Mouse (Mus musculus): ENCODE measurements around the gene Zfhx3. TPM values are rescaled to one million over a fixed set of nuclear protein-coding genes. Genes with fewer than 3 reads are reported as not detected.

The Zfhx3 gene
- polyA plus RNA-seq, 1 experiment = 14.0 TPM

GRCm38 (mm10) chr8:108563420-108563819 lies 621.0 kb downstream of the Zfhx3 start:
- Histone ChIP-seq H3K4me3 (ENCODE audit: low read depth, low read length) (no peak overlapping the region), H3K27me3 (ENCODE audit: control insufficient read depth, insufficient read depth, low read length, poor library complexity, severe bottlenecking) (no peaks in the 10 kb centered on the region; the same call in 1 of the 2 replicates), H3K4me1 (ENCODE audit: control insufficient read depth, insufficient read depth, low read length) (no peaks in the 10 kb centered on the region), H3K9me3 (replicated peaks; ENCODE audit: control insufficient read depth, insufficient read depth, low read length, poor library complexity, severe bottlenecking) (peaks cover 2% of the 10 kb centered on the region; the same call in 1 of the 2 replicates), H3K9ac (ENCODE audit: low read depth, poor library complexity, severe bottlenecking) (no peak overlapping the region), H3K27ac (ENCODE audit: insufficient read depth, low read length) (no peak overlapping the region), H3K36me3 (ENCODE audit: control insufficient read depth, insufficient read depth, low read length, poor library complexity, severe bottlenecking) (no peaks in the 10 kb centered on the region)
- TF ChIP-seq POLR2A (IDR thresholded peaks at IDR 0.05; ENCODE audit: insufficient read depth, low read length) (no peak), EP300 (IDR thresholded peaks at IDR 0.05; ENCODE audit: insufficient read depth, low read depth, low read length) (no peak), CTCF (IDR thresholded peaks at IDR 0.05; ENCODE audit: low read depth, low read length) (no peak)

GRCm38 (mm10) chr8:108563934-108564564 lies 621.6 kb downstream of the Zfhx3 start:
- no peak overlapping the region for H3K4me3 ChIP-seq (ENCODE audit: low read depth, low read length)
- TF ChIP-seq CTCF (IDR thresholded peaks at IDR 0.05; ENCODE audit: low read depth, low read length) (no peak), POLR2A (IDR thresholded peaks at IDR 0.05; ENCODE audit: insufficient read depth, low read length) (no peak), EP300 (IDR thresholded peaks at IDR 0.05; ENCODE audit: insufficient read depth, low read depth, low read length) (no peak)

GRCm38 (mm10) chr8:108566035-108566434 lies 623.6 kb downstream of the Zfhx3 start:
- H3K9me3 ChIP-seq (replicated peaks; ENCODE audit: control insufficient read depth, insufficient read depth, low read length, poor library complexity, severe bottlenecking) = peaks cover 2% of the 10 kb centered on the region; the same call in 1 of the 2 replicates
- H3K4me3 ChIP-seq (ENCODE audit: low read depth, low read length) = no peak overlapping the region
- no peaks in the 10 kb centered on the region for H3K4me1 ChIP-seq (ENCODE audit: control insufficient read depth, insufficient read depth, low read length)
- TF ChIP-seq POLR2A (IDR thresholded peaks at IDR 0.05; ENCODE audit: insufficient read depth, low read length) = no peak
- TF ChIP-seq EP300 (IDR thresholded peaks at IDR 0.05; ENCODE audit: insufficient read depth, low read depth, low read length) = no peak
- TF ChIP-seq CTCF (IDR thresholded peaks at IDR 0.05; ENCODE audit: low read depth, low read length) = no peak
- H3K27ac ChIP-seq (ENCODE audit: insufficient read depth, low read length) = no peak overlapping the region
- no peaks in the 10 kb centered on the region for H3K36me3 ChIP-seq (ENCODE audit: control insufficient read depth, insufficient read depth, low read length, poor library complexity, severe bottlenecking)
- no peak overlapping the region for H3K9ac ChIP-seq (ENCODE audit: low read depth, poor library complexity, severe bottlenecking)
- no peaks in the 10 kb centered on the region; the same call in 1 of the 2 replicates for H3K27me3 ChIP-seq (ENCODE audit: control insufficient read depth, insufficient read depth, low read length, poor library complexity, severe bottlenecking)

More at GRCm38 (mm10) chr8:108563934-108564564, 621.6 kb downstream of the Zfhx3 start:
- H3K36me3 ChIP-seq (ENCODE audit: control insufficient read depth, insufficient read depth, low read length, poor library complexity, severe bottlenecking) = no peaks in the 10 kb centered on the region
- no peaks in the 10 kb centered on the region for H3K4me1 ChIP-seq (ENCODE audit: control insufficient read depth, insufficient read depth, low read length)
- H3K9me3 ChIP-seq (replicated peaks; ENCODE audit: control insufficient read depth, insufficient read depth, low read length, poor library complexity, severe bottlenecking) = peaks cover 2% of the 10 kb centered on the region; the same call in 1 of the 2 replicates
- no peaks in the 10 kb centered on the region; the same call in 1 of the 2 replicates for H3K27me3 ChIP-seq (ENCODE audit: control insufficient read depth, insufficient read depth, low read length, poor library complexity, severe bottlenecking)
- no peak overlapping the region for H3K9ac ChIP-seq (ENCODE audit: low read depth, poor library complexity, severe bottlenecking)
- H3K27ac ChIP-seq (ENCODE audit: insufficient read depth, low read length) = no peak overlapping the region

GRCm38 (mm10) chr8:108573295-108574017 lies 631.0 kb downstream of the Zfhx3 start:
- Histone ChIP-seq H3K4me1 (ENCODE audit: control insufficient read depth, insufficient read depth, low read length) (no peaks in the 10 kb centered on the region), H3K27me3 (ENCODE audit: control insufficient read depth, insufficient read depth, low read length, poor library complexity, severe bottlenecking) (peaks cover 2% of the 10 kb centered on the region; the same call in 1 of the 2 replicates), H3K36me3 (ENCODE audit: control insufficient read depth, insufficient read depth, low read length, poor library complexity, severe bottlenecking) (no peaks in the 10 kb centered on the region), H3K4me3 (ENCODE audit: low read depth, low read length) (no peak overlapping the region), H3K9me3 (replicated peaks; ENCODE audit: control insufficient read depth, insufficient read depth, low read length, poor library complexity, severe bottlenecking) (no peaks in the 10 kb centered on the region), H3K9ac (ENCODE audit: low read depth, poor library complexity, severe bottlenecking) (no peak overlapping the region), H3K27ac (ENCODE audit: insufficient read depth, low read length) (no peak overlapping the region)
- TF ChIP-seq EP300 (IDR thresholded peaks at IDR 0.05; ENCODE audit: insufficient read depth, low read depth, low read length) (no peak), CTCF (IDR thresholded peaks at IDR 0.05; ENCODE audit: low read depth, low read length) (no peak), POLR2A (IDR thresholded peaks at IDR 0.05; ENCODE audit: insufficient read depth, low read length) (no peak)

- Histone ChIP-seq H3K36me3 (ENCODE audit: control insufficient read depth, insufficient read depth, low read length, poor library complexity, severe bottlenecking) (no peaks in the 10 kb centered on the region), H3K9ac (ENCODE audit: low read depth, poor library complexity, severe bottlenecking) (no peak overlapping the region), H3K4me3 (ENCODE audit: low read depth, low read length) (no peak overlapping the region), H3K27ac (ENCODE audit: insufficient read depth, low read length) (no peak overlapping the region), H3K9me3 (replicated peaks; ENCODE audit: control insufficient read depth, insufficient read depth, low read length, poor library complexity, severe bottlenecking) (no peaks in the 10 kb centered on the region), H3K4me1 (ENCODE audit: control insufficient read depth, insufficient read depth, low read length) (no peaks in the 10 kb centered on the region), H3K27me3 (ENCODE audit: control insufficient read depth, insufficient read depth, low read length, poor library complexity, severe bottlenecking) (peaks cover 2% of the 10 kb centered on the region; the same call in 1 of the 2 replicates)
- TF ChIP-seq POLR2A (IDR thresholded peaks at IDR 0.05; ENCODE audit: insufficient read depth, low read length) (no peak), CTCF (IDR thresholded peaks at IDR 0.05; ENCODE audit: low read depth, low read length) (peak; percentile 52), EP300 (IDR thresholded peaks at IDR 0.05; ENCODE audit: insufficient read depth, low read depth, low read length) (no peak)
Observed at GRCm38 (mm10) chr8:108574101-108574500, 631.7 kb downstream of the Zfhx3 start.

- TF ChIP-seq CTCF (IDR thresholded peaks at IDR 0.05; ENCODE audit: low read depth, low read length) (no peak), EP300 (IDR thresholded peaks at IDR 0.05; ENCODE audit: insufficient read depth, low read depth, low read length) (no peak), POLR2A (IDR thresholded peaks at IDR 0.05; ENCODE audit: insufficient read depth, low read length) (no peak)
- Histone ChIP-seq H3K4me1 (ENCODE audit: control insufficient read depth, insufficient read depth, low read length) (no peaks in the 10 kb centered on the region), H3K9me3 (replicated peaks; ENCODE audit: control insufficient read depth, insufficient read depth, low read length, poor library complexity, severe bottlenecking) (no peaks in the 10 kb centered on the region), H3K4me3 (ENCODE audit: low read depth, low read length) (no peak overlapping the region), H3K27ac (ENCODE audit: insufficient read depth, low read length) (no peak overlapping the region), H3K9ac (ENCODE audit: low read depth, poor library complexity, severe bottlenecking) (no peak overlapping the region), H3K27me3 (ENCODE audit: control insufficient read depth, insufficient read depth, low read length, poor library complexity, severe bottlenecking) (0 out of 2 replicates have a peak, but pooled peaks cover 2% of the 10 kb centered on the region), H3K36me3 (ENCODE audit: control insufficient read depth, insufficient read depth, low read length, poor library complexity, severe bottlenecking) (no peaks in the 10 kb centered on the region)
Observed at GRCm38 (mm10) chr8:108577571-108577970, 635.1 kb downstream of the Zfhx3 start.
